Mouse (Mus musculus): ENCODE measurements around the gene Pink1. TPM values are rescaled to one million over a fixed set of nuclear protein-coding genes. Genes with fewer than 3 reads are reported as not detected.

Gene Pink1
- polyA plus RNA-seq, 1 experiment: 92.7 TPM

GRCm38 (mm10) chr4:138324451-138324850, 1.7 kb downstream of the Pink1 start:
- no peak for DNase-seq (ENCODE audit: low read depth)
- TF ChIP-seq POLR2A (IDR thresholded peaks at IDR 0.05; ENCODE audit: borderline replicate concordance, extremely low read depth, insufficient read depth, insufficient read length, poor library complexity, severe bottlenecking): no peak
- TF ChIP-seq CTCF (IDR thresholded peaks at IDR 0.05; ENCODE audit: borderline replicate concordance, extremely low read depth, insufficient read depth, insufficient read length): no peak

- no peak for TF ChIP-seq CTCF (IDR thresholded peaks at IDR 0.05; ENCODE audit: borderline replicate concordance, extremely low read depth, insufficient read depth, insufficient read length)
- DNase-seq (ENCODE audit: low read depth): no peak
Observed at GRCm38 (mm10) chr4:138323753-138324152, 2.4 kb downstream of the Pink1 start.

- TF ChIP-seq CTCF (IDR thresholded peaks at IDR 0.05; ENCODE audit: borderline replicate concordance, extremely low read depth, insufficient read depth, insufficient read length): no peak
- no peak for TF ChIP-seq POLR2A (IDR thresholded peaks at IDR 0.05; ENCODE audit: borderline replicate concordance, extremely low read depth, insufficient read depth, insufficient read length, poor library complexity, severe bottlenecking)
- DNase-seq (ENCODE audit: low read depth): peak; percentile 62
Observed at GRCm38 (mm10) chr4:138322692-138323091, 3.4 kb downstream of the Pink1 start.

- DNase-seq (ENCODE audit: low read depth): no peak
Observed at GRCm38 (mm10) chr4:138321488-138321887, 4.6 kb downstream of the Pink1 start.

GRCm38 (mm10) chr4:138320711-138321110, 5.4 kb downstream of the Pink1 start:
- TF ChIP-seq CTCF (IDR thresholded peaks at IDR 0.05; ENCODE audit: borderline replicate concordance, extremely low read depth, insufficient read depth, insufficient read length): no peak
- TF ChIP-seq POLR2A (IDR thresholded peaks at IDR 0.05; ENCODE audit: borderline replicate concordance, extremely low read depth, insufficient read depth, insufficient read length, poor library complexity, severe bottlenecking): no peak
- no peak for DNase-seq (ENCODE audit: low read depth)

More at GRCm38 (mm10) chr4:138321488-138321887, 4.6 kb downstream of the Pink1 start:
- no peak for TF ChIP-seq CTCF (IDR thresholded peaks at IDR 0.05; ENCODE audit: borderline replicate concordance, extremely low read depth, insufficient read depth, insufficient read length)
- TF ChIP-seq POLR2A (IDR thresholded peaks at IDR 0.05; ENCODE audit: borderline replicate concordance, extremely low read depth, insufficient read depth, insufficient read length, poor library complexity, severe bottlenecking): no peak

- DNase-seq (ENCODE audit: low read depth): peak; percentile 85
- TF ChIP-seq POLR2A (IDR thresholded peaks at IDR 0.05; ENCODE audit: borderline replicate concordance, extremely low read depth, insufficient read depth, insufficient read length, poor library complexity, severe bottlenecking) (no peak), CTCF (IDR thresholded peaks at IDR 0.05; ENCODE audit: borderline replicate concordance, extremely low read depth, insufficient read depth, insufficient read length) (peak; percentile 100)
Observed at GRCm38 (mm10) chr4:138319508-138319907, 6.6 kb downstream of the Pink1 start.

GRCm38 (mm10) chr4:138318509-138319266, 7.4 kb downstream of the Pink1 start:
- TF ChIP-seq POLR2A (IDR thresholded peaks at IDR 0.05; ENCODE audit: borderline replicate concordance, extremely low read depth, insufficient read depth, insufficient read length, poor library complexity, severe bottlenecking): no peak
- TF ChIP-seq CTCF (IDR thresholded peaks at IDR 0.05; ENCODE audit: borderline replicate concordance, extremely low read depth, insufficient read depth, insufficient read length): peak; percentile 93
- DNase-seq (ENCODE audit: low read depth): peak; percentile 38

- no peak for DNase-seq (ENCODE audit: low read depth)
- no peak for TF ChIP-seq POLR2A (IDR thresholded peaks at IDR 0.05; ENCODE audit: borderline replicate concordance, extremely low read depth, insufficient read depth, insufficient read length, poor library complexity, severe bottlenecking)
- TF ChIP-seq CTCF (IDR thresholded peaks at IDR 0.05; ENCODE audit: borderline replicate concordance, extremely low read depth, insufficient read depth, insufficient read length): peak; percentile 39; the same call in 1 of the 2 replicates
Observed at GRCm38 (mm10) chr4:138316369-138316768, 9.7 kb downstream of the Pink1 start.

GRCm38 (mm10) chr4:138315781-138316180, 10.3 kb downstream of the Pink1 start:
- no peak for DNase-seq (ENCODE audit: low read depth)
- peak; percentile 49; the same call in 1 of the 2 replicates for TF ChIP-seq CTCF (IDR thresholded peaks at IDR 0.05; ENCODE audit: borderline replicate concordance, extremely low read depth, insufficient read depth, insufficient read length)
- no peak for TF ChIP-seq POLR2A (IDR thresholded peaks at IDR 0.05; ENCODE audit: borderline replicate concordance, extremely low read depth, insufficient read depth, insufficient read length, poor library complexity, severe bottlenecking)

GRCm38 (mm10) chr4:138313795-138314194, 12.3 kb downstream of the Pink1 start:
- TF ChIP-seq CTCF (IDR thresholded peaks at IDR 0.05; ENCODE audit: borderline replicate concordance, extremely low read depth, insufficient read depth, insufficient read length) (no peak), POLR2A (IDR thresholded peaks at IDR 0.05; ENCODE audit: borderline replicate concordance, extremely low read depth, insufficient read depth, insufficient read length, poor library complexity, severe bottlenecking) (no peak)
- DNase-seq (ENCODE audit: low read depth): no peak

- TF ChIP-seq CTCF (IDR thresholded peaks at IDR 0.05; ENCODE audit: borderline replicate concordance, extremely low read depth, insufficient read depth, insufficient read length) (no peak), POLR2A (IDR thresholded peaks at IDR 0.05; ENCODE audit: borderline replicate concordance, extremely low read depth, insufficient read depth, insufficient read length, poor library complexity, severe bottlenecking) (no peak)
- no peak for DNase-seq (ENCODE audit: low read depth)
Observed at GRCm38 (mm10) chr4:138313021-138313420, 13.1 kb downstream of the Pink1 start.

GRCm38 (mm10) chr4:138312105-138312504, 14.0 kb downstream of the Pink1 start:
- no peak for TF ChIP-seq CTCF (IDR thresholded peaks at IDR 0.05; ENCODE audit: borderline replicate concordance, extremely low read depth, insufficient read depth, insufficient read length)
- no peak for TF ChIP-seq POLR2A (IDR thresholded peaks at IDR 0.05; ENCODE audit: borderline replicate concordance, extremely low read depth, insufficient read depth, insufficient read length, poor library complexity, severe bottlenecking)
- no peak for DNase-seq (ENCODE audit: low read depth)

Data from brain, embryonic 14.5 days (tissue).